Mouse (Mus musculus) inflammation-experienced regulatory T-cells (primary cell): ENCODE measurements around the gene Gm17545. TPM values are rescaled to one million over a fixed set of nuclear protein-coding genes. Genes with fewer than 3 reads are reported as not detected.

Experiments
- polyA plus RNA-seq, 2 experiments: library from polyadenylated mRNA; unstranded; fragments of 100-300 nt; shearing (Covaris generic); gene quantifications; one replicate each; pipeline ENCODE4 v1.2.1; 2017

Gene Gm17545
- not detected for polyA plus RNA-seq

DNA sequence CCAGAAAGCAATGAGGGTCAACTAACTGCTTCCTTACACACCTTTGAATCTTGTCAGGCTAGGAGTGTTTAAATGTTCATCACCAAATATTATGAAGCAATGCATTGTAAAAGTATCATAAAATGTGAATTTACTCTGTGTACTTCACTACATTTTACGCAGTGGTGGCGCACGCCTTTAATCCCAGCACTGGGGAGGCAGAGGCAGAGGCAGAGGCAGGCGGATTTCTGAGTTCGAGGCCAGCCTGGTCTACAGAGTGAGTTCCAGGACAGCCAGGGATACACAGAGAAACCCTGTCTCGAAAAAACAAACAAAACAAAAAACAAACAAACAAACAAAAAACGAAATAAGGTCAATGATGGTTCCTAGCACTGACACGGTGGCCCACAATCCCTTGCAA is at the start of gene Gm17545:
TSS of gene Gm17545 (plus strand) at position 301 of the 400 bp plus-strand sequence.

DNA sequence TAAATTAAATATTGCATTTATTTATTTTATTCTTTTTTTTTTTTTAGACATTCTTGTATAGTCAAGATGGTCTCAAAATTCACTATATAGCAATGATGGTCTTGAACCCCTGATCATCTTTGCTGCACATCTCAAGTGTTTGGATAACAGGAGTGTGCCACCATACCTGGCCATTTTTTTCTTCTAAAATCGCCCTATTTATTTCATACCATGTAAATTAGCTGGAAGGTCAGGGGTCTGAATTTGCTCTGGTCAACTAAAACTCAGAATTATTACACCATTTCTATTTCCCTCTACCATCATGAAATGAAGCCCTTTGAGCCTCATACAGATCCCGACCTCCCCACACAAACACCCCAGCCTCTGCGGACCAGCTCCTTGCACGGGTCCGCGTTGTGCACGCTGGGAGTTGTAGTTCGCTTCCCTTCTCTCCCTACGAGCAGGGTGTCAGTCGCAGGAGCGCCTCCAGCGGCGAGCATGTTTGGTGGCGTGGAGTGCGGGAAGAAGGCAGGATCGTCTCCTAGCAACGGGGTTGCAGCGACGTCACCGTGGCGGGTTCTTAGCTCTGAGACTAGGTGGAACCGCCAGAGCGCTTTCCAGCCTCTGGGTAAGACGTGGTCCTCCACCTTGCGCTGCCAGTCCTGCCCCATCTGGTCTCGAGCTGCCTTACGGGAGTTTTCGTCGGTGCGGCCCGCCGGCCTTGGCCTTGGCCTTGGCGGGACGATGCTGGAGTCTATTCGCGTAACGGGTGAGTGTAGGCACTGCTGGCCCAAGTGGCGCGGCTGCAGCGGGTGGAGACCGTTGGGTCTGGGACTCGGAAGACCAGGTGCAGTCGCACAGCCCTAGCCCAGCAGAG is 42.9 kb upstream of the Gm17545 start, which contains the start of gene 9530077C05Rik:
TSS of gene 9530077C05Rik (plus strand) at position 512 of the 856 bp plus-strand sequence.

GRCm38 (mm10) chr9:22469643-22470042 is 15.6 kb downstream of the Gm17545 start, which contains the start of gene Rp9:
Gene Rp9, minus strand, starts transcription at chr9:22469743.

DNA sequence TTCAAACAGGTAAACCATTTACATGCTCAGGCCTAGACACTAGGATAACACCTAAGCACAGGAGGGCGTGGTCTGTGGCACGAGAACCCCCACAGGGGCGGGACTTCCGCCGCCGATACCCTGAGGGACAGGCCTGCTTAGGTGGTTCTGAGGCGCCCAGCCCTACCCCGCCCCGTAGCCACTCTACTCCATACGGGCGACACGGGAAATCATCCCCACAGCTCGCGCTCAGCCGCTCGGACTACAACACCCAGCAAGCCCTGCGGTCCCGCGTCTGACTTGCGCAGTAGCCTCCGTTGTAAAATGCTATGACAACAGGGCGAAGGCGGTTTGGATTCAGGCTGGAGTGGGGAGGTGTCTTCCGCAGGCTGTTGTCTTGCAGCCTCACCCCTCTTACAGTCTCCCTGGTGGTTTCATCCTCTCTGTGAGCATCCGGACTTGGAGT is 21.4 kb downstream of the Gm17545 start, which contains the start of gene Bbs9:
TSS of gene Bbs9 (plus strand) at position 292 of the 445 bp plus-strand sequence.

Other genes starting within 250 kb of the Gm17545 start
- gene Zfp809, start 228.6 kb upstream of the Gm17545 start, polyA plus RNA-seq: 10 to 100 TPM; 35.2 to 35.5 TPM
- gene Zfp599, start 194.4 kb upstream of the Gm17545 start, polyA plus RNA-seq: 1 to 10 TPM; 1.9 to 5.8 TPM
- gene Zfp810, start 146.6 kb upstream of the Gm17545 start, polyA plus RNA-seq: 10 to 100 TPM; 20.5 to 21.8 TPM
- gene Anln, start 65.1 kb upstream of the Gm17545 start, polyA plus RNA-seq: 1 to 10 TPM in 1 of 2 experiments, under 1 TPM in 1; 0.61 to 3.3 TPM
- 1 to 10 TPM; 1.6 to 3.4 TPM for gene 9530077C05Rik, start 42.8 kb upstream of the Gm17545 start, polyA plus RNA-seq
- gene Rp9, start 15.5 kb downstream of the Gm17545 start, polyA plus RNA-seq: 100 to 1,000 TPM; 108 to 131 TPM
- 10 to 100 TPM; 16.2 to 32.4 TPM for gene Bbs9, start 21.4 kb downstream of the Gm17545 start, polyA plus RNA-seq